Mouse (Mus musculus) layer of hippocampus, postnatal 10 days (tissue): ENCODE measurements around the gene Slc25a10. TPM values are rescaled to one million over a fixed set of nuclear protein-coding genes. Genes with fewer than 3 reads are reported as not detected.
"Not testable (repeated sequence)": the region's sequence is repeated elsewhere in the genome, so short reads cannot be mapped to it uniquely, and the experiment has no call there.

Experiments
- DNase-seq, 2 experiments: peaks; one replicate each; pipeline ENCODE4 v3.0.0; 2021; ENCODE audit warnings: low spot score in 2 of 2
- total RNA-seq, 2 experiments: library from RNA; stranded (reverse); gene quantifications; 2 replicates each; pipeline ENCODE4 v1.2.3; 2021

Slc25a10 gene
- total RNA-seq, 2 experiments from 2014 or later, result 24.5 to 25.8 TPM

DNA sequence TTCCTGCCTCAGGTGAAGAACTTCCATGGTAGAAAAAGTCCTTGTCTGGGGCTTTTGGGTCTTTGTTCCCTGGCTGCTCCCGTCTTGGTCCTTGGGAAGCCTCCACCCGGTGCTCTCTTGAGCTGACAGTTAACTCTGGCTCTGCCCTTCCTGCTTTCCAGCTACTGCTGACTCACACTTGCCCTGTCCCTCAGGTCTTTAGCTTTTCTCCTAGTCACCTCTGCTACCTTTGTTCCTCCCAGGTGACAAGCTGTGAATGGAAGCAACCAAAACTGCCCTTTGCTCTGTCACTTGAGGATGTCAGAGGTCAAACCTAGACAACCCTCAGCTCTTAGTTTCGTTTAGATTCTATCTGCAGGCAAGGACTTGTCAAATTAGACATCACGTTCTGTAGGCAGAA, 18.3 kb downstream of the Slc25a10 start:
- DNase-seq, result no peak

DNA sequence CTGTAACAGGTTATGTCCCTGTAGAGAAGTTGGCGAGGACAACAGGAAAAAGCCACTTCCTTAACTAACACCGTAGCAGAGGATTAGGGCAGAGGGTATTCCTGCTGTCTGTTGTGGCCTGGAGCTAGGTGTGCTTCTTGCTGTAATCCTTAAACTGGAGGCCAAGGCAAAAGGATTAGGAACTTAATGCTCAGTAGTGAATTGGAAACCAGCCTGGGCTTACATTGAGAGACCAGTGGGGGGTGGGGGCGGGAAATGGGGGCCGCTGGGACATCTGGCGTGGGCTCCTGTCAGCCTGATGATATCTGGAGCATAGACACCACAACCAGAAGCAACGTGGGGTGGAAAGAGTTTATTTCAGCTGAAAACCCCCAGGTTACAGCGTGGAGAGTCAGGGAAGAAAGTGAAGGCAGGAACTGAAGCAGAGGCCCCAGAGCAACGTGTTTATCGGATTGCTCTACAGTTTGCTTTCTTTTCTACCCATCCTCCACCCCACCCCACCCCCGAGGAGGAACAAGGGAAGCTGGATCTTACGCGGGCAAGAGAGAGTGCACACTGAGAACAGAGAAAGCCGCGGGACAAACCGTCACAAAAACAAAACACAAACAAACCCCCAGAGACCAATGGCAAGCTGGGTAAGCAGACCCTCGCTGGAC, 18.9 kb downstream of the Slc25a10 start:
- DNase-seq, result no peak

DNA sequence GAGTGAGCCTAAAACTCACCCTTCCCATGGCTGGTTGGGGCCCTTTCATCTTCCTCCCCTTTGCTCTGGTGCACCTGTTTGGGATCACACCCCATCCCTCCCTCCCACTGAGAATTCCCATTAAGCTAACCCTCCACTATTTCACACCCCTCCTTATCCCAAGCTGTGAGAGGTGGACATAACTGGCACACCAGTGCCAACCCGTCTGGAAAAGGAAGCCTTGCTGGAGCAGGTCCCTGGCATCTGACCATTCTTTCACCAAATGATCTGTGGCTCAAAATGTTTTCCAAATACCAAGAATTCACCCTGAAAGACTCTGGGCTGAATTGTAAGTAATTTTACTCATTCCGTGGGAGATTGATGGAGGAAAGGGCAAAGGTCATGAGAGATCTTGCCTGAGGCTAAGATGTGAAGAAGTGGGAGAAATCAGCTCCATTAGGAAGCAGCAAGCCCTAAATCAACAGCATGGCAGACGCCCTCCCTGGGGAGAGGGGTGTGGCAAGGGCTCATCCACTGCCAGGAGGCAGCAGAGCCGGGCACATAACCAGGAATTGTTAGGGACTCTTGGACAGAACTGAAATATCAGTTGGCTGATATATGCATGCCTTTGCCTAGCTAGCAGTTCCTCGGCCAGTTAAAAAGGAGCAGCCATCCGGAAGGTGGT, 21.3 kb downstream of the Slc25a10 start:
- DNase-seq, result no peak

DNA sequence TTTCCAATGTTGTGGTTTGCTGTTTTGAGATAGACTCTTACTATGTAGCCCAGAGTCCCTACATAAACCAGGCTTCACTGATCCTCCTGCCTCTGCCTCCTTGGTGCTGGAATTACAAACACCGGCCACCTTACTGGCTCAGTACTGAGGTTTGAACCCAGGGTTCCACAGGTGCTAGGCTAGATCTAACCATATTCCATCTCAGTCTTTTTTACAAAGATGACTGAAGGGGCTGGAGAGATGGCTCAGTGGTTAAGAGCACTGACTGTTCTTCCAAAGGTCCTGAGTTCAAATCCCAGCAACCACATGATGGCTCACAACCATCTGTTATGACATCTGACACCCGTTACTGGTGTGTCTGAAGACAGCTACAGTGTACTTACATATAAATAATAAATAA, 22.6 kb downstream of the Slc25a10 start:
- DNase-seq, result not testable (repeated sequence)

DNA sequence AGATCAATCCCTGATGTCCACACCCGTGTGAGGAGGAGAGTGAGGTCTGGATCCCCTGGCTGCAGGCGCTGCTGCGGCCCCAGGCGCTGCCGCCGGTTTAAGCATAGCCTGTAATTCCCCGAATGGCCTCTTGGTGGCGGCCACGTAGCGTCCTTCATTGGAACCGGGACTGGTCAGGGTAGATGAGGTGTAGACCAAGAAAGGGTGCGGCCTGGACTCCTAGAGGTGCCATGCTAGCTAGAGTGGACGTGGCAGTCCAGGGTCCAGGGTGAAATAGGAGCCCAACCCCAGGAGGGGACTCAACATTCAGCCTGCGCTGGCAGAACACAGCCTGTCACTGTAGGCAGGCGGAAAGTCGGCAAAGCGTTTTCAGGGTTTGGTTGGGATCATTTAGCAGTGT, 24.0 kb downstream of the Slc25a10 start:
- DNase-seq, result peak; percentile 95 to 96

DNA sequence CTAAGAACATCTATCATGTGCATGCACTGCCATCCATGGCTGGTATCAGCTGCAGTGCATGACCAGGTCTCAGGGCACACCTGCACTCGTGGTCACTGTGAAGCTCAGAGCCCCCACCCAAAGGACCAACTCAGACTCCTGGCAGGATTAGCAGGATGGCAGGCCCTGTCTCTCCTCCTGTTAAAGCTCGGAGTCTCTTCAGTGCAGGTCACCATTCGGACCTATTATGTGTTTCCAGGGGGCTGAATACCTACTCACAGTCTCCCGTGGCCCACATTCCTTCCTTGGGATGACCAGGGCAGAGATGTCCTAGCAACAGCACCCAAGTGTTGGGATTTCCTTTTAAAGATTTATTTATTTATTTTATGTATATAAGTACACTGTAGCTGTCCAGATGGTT, 25.5 kb downstream of the Slc25a10 start:
- no peak for DNase-seq

DNA sequence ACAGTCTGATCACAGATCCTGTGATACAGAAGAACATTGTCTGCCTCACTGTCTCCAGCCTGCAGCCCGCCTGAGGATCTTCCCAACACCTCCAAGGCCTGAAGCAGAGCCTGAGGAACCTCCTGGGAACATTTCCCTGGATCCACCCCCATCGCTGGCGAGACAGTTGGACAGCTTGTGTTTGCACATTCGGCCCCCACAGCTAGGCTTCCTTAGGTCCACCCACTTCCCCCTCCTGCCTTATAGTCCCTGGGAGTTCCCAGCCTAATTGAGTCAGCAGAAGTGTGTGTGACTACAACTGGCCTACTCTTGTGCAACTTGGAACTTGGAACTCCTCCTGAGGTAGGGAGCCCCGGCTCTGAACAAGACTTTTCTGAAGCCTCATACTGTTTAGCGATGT, 26.4 kb downstream of the Slc25a10 start:
- peak in 1 of 2 experiments; percentile 44 for DNase-seq

DNA sequence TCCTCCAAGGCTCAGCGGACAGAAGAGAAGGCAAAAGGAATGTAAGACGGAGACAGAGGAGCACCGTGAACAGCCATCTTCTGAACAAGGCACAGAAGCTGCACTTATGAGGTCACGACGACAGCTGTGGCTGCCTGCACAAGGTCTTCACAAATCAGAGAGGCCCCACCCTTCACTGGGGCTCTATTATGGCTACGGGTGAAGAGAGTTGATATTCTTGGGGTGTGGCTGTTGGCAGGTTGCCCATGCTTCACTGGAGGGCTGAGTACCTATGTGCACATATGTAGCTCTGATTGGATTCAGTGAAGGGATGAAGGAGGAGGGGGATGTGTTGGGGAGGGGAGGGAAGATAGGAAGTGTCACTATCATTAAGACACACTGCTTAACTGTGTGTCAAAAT, 26.9 kb downstream of the Slc25a10 start:
- no peak for DNase-seq

DNA sequence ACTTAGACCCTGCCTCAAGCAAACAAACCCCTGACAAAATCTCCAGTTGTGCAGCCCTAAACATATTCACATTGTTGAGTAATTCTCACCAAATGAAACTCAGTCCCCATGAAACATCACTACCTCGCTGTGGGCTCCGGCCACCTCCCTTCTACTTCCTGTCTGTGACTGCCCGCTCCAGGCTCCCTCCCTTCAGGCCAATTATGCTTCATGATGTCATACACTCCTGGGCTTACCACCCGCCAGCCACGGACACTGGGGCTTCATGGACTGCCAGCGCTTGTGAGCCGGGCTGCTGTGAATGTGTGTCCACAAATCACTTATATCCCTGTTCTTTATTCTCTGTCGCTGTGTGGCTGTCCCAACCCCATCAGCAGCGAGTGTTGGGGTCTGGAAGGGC, 28.1 kb downstream of the Slc25a10 start:
- no peak for DNase-seq

DNA sequence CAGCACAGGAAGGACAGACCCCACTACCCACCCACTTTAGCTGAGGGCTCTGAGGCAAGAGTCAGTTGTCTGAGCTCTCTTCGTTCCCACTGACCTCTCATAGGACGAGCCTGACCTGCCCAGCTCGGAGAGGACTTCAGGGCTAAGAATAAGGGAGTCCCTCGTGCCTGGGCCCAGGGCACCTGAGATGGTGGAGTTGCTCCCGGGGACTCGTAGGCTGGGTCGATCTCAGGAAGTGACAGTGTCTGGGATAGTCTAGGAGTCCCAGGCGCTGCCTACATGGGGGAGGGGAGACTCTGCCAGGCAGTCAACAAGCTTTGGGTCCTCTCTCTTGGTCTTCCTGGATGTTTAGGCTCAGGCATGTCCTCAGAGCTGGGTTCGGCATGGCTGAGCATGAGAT, 28.9 kb downstream of the Slc25a10 start:
- no peak for DNase-seq

DNA sequence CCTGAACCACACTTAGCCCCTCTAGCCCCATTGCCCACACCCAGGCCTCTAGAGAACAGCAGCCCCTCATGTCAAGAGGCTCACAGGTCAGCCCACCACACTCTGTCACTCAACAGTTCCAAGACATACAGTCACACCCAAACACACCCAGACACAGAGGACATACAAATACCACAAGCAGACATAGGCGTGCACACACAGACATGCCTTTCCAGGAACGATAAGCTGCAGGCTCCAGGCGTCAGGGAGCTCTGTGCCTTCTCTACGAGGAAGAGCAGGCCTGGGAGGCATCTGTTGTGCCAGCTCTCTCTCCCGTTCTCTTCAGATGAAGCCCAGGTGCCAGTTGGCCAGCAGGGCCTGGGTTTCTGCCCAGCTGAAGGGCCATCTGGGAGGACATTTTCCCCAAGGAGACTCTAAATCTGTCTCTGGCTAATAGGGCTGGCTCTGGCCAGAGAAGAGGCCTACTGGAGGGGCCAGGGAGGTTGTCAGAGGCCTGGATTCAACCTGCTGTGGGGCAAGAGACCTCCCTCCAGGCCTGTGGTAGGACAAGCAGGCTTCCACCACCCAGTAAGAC, 29.4 kb downstream of the Slc25a10 start:
- DNase-seq, result peak; percentile 55 to 62

DNA sequence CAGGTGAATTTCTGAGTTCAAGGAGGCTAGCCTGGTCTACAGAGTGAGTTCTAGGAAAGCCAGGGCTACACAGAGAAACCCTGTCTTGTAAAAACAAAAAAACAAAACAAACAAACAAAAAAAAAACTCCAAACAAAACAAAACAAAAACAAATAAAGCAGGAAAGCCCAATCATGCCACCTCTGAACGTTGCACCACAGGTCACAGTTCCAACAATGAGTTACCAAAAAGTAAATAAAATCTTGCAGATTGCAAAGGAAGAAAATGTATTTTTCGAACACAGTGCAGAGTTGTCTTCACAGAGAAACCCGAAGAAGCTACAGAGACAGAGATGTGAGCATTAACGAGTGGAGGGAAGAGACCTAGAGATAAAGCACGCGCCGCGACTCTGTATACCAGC, 30.9 kb downstream of the Slc25a10 start:
- no peak for DNase-seq

DNA sequence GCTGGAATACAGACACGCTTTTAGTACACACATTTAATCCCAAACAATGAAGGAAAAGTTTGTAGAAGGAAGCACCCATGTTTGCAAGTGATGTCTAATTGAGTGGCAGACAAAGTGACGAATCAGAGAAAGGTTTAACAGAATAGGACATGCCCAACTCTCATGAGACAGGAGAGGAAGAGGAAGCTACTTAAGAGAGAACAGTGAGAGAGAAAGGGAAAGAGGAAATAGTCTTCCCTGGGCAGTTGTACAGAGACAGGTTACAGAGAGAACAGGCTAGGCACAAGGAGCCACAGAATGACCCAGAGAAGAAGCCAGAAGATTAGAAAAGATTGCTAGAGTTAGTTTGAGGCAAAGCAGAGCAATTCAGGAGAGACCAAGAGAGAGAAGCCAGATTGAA, 34.3 kb downstream of the Slc25a10 start:
- no peak for DNase-seq

DNA sequence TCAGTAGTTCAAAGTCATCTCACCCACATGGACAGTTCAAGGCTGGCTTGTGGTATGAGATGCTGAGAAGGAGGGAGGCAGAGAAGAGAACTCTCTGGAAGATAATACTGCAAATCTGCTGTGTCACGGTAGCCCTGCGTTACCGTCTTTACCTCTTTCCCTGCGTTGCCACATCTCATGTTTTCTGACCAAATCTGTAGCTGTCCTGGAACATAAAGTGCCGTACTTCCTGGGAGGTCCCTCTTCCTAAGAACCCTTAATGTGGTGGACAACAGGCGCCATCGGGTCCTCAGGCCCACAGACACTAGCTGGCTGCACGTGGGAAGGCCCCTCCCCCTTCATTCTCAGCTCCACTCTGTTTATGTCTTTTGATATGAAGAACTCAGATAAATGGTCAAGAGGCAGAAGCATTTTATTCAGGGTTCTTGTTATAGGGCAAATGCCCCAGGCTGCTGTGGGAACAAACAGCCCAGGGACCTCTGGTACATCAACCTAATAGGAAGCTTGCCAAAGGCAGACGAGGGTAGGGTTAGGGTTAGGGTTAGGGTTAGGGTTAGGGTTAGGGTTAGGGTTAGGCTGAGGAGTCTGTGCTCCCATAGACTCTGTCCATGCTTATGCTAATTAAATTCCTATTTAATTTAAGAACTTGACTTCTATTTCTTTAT, 36.2 kb downstream of the Slc25a10 start:
- DNase-seq, result no peak

DNA sequence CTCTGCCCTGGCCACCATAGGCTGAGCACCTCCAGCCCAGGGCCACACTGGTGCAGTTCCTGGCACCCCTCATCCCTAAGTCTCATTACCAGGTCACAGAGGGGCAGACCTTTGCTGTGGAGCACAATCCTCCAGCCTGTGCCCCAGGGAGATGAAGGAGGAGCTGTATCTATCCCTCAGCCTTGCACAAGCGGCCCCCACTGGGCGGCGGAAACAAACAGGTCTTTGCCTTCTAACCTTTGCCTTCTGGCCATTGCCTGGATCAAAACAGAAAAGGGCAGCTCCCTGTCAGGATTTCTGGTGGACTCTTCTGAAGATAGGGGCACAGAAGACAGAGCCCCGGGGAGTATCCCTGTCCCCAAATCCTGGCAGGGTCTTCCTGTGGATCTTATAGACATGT, 37.3 kb downstream of the Slc25a10 start:
- no peak for DNase-seq

DNA sequence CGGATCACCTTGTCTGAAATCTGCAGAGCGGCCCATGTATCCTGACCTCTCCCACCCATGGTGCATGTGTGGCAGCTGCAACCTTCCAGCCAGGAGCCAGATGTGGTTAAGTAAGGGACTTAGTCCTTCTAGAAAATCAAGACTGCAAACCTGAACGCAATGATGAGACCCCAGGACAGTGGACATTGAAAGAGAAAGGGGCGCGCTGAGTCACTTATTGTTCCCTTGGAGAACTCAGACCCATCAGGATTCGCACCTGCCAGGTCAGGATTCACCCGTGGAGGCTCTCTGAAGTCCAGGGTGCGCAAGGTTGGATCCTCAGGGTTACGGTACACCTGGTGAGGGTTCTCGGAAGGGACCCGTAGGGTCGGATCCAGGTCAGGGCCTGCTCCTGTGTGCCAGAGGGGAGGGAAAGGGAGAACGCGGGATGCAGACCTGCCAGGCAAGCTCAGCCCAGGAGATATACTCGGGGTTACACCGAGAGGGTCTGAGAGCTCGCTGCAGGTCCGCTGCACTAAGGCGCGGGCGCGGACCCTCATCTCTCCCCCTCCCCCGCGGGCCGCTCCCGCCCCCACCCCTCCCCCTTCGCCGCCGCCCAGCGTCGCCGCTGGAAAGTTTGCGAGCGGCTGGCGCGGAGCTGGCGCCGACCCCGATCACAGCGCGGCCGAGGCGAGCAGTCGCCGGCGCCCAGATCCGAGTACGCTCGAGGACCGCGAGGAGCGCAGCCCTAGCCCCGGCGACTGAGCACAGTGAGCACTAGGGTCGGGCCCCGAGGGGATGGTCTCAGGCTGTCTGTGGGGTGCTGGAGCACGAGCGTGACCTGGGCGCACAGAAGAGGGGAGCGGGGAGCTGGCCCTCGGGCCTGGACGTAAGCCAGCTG, 38.7 kb downstream of the Slc25a10 start, which contains the start of gene Gcgr:
Gene Gcgr (plus strand): TSS at position 615 of the 880 bp plus-strand sequence.
- DNase-seq, result no peak

DNA sequence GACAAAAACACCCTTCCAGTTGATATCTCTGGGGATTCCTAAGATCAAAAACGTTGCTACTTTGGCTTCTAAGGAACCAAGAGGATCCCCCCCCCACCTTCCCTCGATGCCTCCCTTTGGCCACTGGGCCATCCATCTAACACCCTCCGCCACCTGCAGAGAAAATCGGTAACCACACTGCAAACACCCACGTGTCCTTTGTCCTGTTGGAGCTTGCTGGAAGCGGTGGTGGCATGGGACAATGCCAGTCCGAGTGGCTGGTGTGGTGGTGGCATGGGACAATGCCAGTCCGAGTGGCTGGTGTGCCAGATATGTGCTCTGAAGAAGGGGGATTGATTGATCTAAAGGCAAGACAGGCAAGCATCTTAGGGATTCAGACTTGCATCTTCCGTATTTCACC, 40.0 kb downstream of the Slc25a10 start:
- DNase-seq, result no peak

DNA sequence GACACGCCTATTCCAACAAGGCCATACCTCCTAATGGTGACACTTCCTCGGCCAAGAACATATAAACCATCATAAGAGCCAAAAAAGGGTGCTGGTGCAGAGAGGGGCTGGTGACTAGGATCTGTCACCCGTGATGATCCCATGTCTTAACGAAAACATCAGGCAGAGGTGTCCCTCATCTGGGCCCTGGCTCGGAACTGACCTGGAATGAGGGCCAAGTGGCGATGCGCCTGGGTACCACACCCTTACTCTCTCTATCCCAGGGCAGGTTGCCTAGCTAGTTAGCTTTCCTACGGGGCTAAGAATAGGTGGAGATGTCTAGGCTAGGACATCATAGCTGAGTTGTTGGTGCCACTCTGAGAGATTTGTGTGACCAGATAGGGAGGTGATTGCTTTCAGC, 42.5 kb downstream of the Slc25a10 start:
- DNase-seq, result no peak

DNA sequence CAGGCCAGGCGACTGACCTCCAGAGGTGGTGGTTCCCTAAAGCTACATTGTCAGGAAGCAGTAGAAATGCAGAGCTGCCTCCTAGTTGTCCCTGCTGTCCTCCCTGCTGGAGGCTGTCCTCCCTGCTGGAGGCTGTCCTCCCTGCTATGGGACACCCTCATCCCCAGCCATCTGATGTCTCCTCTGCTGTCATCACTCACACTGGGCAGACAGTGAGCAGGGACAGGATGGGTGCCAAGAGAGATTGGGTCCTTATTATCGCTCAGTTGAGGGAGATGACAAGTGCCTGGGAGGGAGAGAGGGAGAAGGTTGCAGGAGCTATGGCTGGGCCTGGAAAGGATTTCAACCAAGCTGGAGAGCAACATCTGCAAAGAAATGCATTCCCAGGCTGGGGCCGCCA, 43.5 kb downstream of the Slc25a10 start:
- no peak for DNase-seq

DNA sequence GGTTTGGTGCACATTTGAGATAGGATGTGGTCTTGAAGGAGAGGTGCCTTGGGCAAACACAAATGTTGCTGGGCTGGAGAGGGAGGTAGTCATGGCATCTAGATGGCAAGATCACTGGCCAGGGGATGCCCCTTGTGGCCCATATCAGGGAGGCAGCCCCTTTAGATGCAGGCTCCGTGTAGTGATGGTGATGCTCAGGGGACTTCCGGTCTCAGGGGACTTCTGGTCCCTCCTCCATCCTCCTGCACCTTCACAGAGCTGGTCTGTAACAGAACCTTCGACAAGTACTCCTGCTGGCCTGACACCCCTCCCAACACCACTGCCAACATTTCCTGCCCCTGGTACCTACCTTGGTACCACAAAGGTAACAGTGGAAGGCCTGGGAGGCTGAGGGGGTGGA, 44.2 kb downstream of the Slc25a10 start:
- DNase-seq, result no peak

DNA sequence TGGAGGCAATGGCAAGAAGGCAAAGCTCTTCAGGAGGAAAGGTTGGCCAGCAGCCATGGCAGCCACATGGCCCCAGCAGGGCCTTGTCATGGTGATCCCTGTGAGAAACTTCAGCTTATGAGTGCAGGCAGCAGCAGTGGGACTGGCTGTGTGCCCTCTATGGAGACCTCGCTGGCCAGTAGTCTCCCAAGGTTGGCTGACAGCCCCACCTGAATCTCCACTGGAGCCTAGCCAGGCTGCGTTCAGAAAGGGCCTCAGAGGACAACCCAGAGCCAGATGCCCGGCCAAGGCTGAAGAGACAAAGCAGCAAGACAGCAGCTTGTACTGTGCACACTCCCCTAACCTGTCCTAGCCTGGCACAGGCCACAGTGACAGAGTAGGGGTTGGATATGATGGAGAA, 46.8 kb downstream of the Slc25a10 start:
- peak; percentile 47 to 50 for DNase-seq
